In the genomic region with DNA sequence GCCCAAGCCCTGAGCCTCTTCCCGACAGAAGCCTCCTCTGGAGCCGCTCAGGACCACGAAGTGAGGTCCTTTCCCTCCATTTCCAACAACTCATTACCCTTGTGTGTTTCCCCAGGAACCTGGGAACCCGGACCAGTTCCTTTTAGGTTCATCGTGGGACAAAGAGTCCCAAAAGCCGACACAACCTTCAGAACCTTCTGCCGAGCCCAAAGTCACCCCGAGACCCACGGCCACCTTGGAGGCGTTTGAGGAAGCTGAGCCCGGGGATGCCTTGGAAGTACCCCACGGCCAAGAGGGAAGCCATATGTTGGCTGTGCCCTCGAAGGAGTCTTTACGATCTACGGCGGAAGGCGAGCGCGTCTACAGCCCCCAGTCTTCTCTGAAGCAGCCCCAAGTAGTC, we compare ENCODE assay signal across 9 mouse cellular contexts. TPM values are rescaled to one million over a fixed set of nuclear protein-coding genes. Genes with fewer than 3 reads are reported as not detected.
DNase-seq lines count a peak whose midpoint lies in the region; ATAC-seq and TF ChIP-seq lines count a peak whose summit lies in the region.
"Had no signal": no experiment of that assay in that cellular context is flagged by ENCODE, and none has a peak within 500 bp of the region (broad histone marks: within the 10 kb centered on the region; RNA-seq: fewer than 3 reads in every experiment).

No protein-coding gene starts in this region.

- H3K4me2 ChIP-seq in lung, embryonic 14.5 days = peak overlapping the region; percentile 82
- peak overlapping the region; percentile 88 for H3K4me2 ChIP-seq in intestine, postnatal 0 days (replicated peaks; ENCODE audit: low read depth)
- peak overlapping the region; percentile 38; the same call in 1 of the 2 replicates for H3K4me2 ChIP-seq in neural tube, embryonic 14.5 days (ENCODE audit: low read depth, low read length)

- DNase-seq in lung, embryonic 14.5 days = no peak
- DNase-seq in lung, adult 18-20 months = no peak
- DNase-seq in forebrain, embryonic 10.5 days (ENCODE audit: extremely low spot score, low spot score) = no peak
- no peak for DNase-seq in ovary, postnatal 36 days (ENCODE audit: low spot score)
- DNase-seq in left cerebral cortex, postnatal 25 days (ENCODE audit: low spot score in 2 of 2) = no peak
- no peak for DNase-seq in thymus, adult 2 months

- H3K4me3 ChIP-seq in lung, embryonic 14.5 days (ENCODE audit: low read depth, low read length) = peak overlapping the region; percentile 40
- H3K4me3 ChIP-seq in forebrain, embryonic 10.5 days = peak overlapping the region; percentile 45
- H3K4me3 ChIP-seq in intestine, postnatal 0 days (ENCODE audit: low read depth, low read length) = peak overlapping the region; percentile 52
- peak overlapping the region; percentile 24; the same call in 1 of the 2 replicates for H3K4me3 ChIP-seq in neural tube, embryonic 14.5 days (ENCODE audit: low read depth, low read length)
- H3K4me3 ChIP-seq in thymus, adult 2 months (ENCODE audit: control insufficient read depth, insufficient read depth, low read length) = no peak overlapping the region

- 10% methylated on average over 19 of the region's 19 CpGs for WGBS in lung, embryonic 14.5 days
- 5% methylated on average over 19 of the region's 19 CpGs for WGBS in forebrain, embryonic 10.5 days
- WGBS in intestine, postnatal 0 days = 22% methylated on average over 19 of the region's 19 CpGs
- WGBS in neural tube, embryonic 14.5 days = 7% methylated on average over 19 of the region's 19 CpGs
- 20% methylated on average over 19 of the region's 19 CpGs for WGBS in thymus, adult 2 months

- H3K36me3 ChIP-seq in lung, embryonic 14.5 days (ENCODE audit: insufficient read depth) = no peaks in the 10 kb centered on the region
- H3K36me3 ChIP-seq in forebrain, embryonic 10.5 days (replicated peaks) = no peaks in the 10 kb centered on the region
- no peaks in the 10 kb centered on the region for H3K36me3 ChIP-seq in intestine, postnatal 0 days (ENCODE audit: control insufficient read depth, insufficient read depth)
- no peaks in the 10 kb centered on the region for H3K36me3 ChIP-seq in neural tube, embryonic 14.5 days (ENCODE audit: control insufficient read depth, insufficient read depth, low read length)
- H3K36me3 ChIP-seq in thymus, adult 2 months (ENCODE audit: control insufficient read depth, insufficient read depth, low read length) = no peaks in the 10 kb centered on the region

- no peak for ATAC-seq in lung, embryonic 14.5 days (ENCODE audit: insufficient read depth)
- ATAC-seq in intestine, postnatal 0 days = no peak
- no peak for ATAC-seq in neural tube, embryonic 14.5 days (ENCODE audit: low read depth)

- intact Hi-C loops in left cerebral cortex, postnatal 25 days (cut with DNase I) = no loop called here

- TF ChIP-seq CTCF in lung, embryonic 14.5 days (IDR thresholded peaks at IDR 0.05; ENCODE audit: low read depth) = no peak
- no peak for TF ChIP-seq CTCF in intestine, postnatal 0 days (IDR thresholded peaks at IDR 0.05; ENCODE audit: low read depth)
- TF ChIP-seq CTCF in thymus, adult 2 months (IDR thresholded peaks at IDR 0.05; ENCODE audit: borderline replicate concordance, control insufficient read depth, extremely low read depth, insufficient read depth, low read length, poor library complexity) = no peak

- no peak overlapping the region for H3K27ac ChIP-seq in lung, embryonic 14.5 days (ENCODE audit: low read depth)
- peak overlapping the region; percentile 58; the same call in 1 of the 2 replicates for H3K27ac ChIP-seq in forebrain, embryonic 10.5 days
- no peak overlapping the region for H3K27ac ChIP-seq in intestine, postnatal 0 days (ENCODE audit: low read depth, low read length)
- no peak overlapping the region for H3K27ac ChIP-seq in neural tube, embryonic 14.5 days (ENCODE audit: low read depth, low read length)
- no peak overlapping the region for H3K27ac ChIP-seq in thymus, adult 2 months (ENCODE audit: control insufficient read depth, insufficient read depth, low read length)

- H3K9me3 ChIP-seq in lung, embryonic 14.5 days (ENCODE audit: low read depth, low read length) = no peaks in the 10 kb centered on the region
- no peaks in the 10 kb centered on the region for H3K9me3 ChIP-seq in forebrain, embryonic 10.5 days
- H3K9me3 ChIP-seq in intestine, postnatal 0 days (ENCODE audit: control insufficient read depth) = no peaks in the 10 kb centered on the region
- H3K9me3 ChIP-seq in neural tube, embryonic 14.5 days (ENCODE audit: control insufficient read depth, low read length) = no peaks in the 10 kb centered on the region

- peaks cover 10% of the 10 kb centered on the region; the same call in 1 of the 2 replicates for H3K4me1 ChIP-seq in lung, embryonic 14.5 days (ENCODE audit: insufficient read depth)
- peaks cover 35% of the 10 kb centered on the region for H3K4me1 ChIP-seq in forebrain, embryonic 10.5 days
- H3K4me1 ChIP-seq in intestine, postnatal 0 days (replicated peaks; ENCODE audit: control insufficient read depth, insufficient read depth, low read length) = 0 out of 2 replicates have a peak, but pooled peaks cover 12% of the 10 kb centered on the region
- H3K4me1 ChIP-seq in neural tube, embryonic 14.5 days (ENCODE audit: control insufficient read depth, insufficient read depth, low read length) = peaks cover 7% of the 10 kb centered on the region
- peaks cover 1% of the 10 kb centered on the region for H3K4me1 ChIP-seq in thymus, adult 2 months (replicated peaks; ENCODE audit: control insufficient read depth, insufficient read depth, low read length)

- H3K9ac ChIP-seq in lung, embryonic 14.5 days = peak overlapping the region; percentile 44
- H3K9ac ChIP-seq in intestine, postnatal 0 days (ENCODE audit: low read depth, low read length) = peak overlapping the region; percentile 45; the same call in 1 of the 2 replicates
- no peak overlapping the region for H3K9ac ChIP-seq in neural tube, embryonic 14.5 days (replicated peaks; ENCODE audit: low read depth, low read length)

- no peak for TF ChIP-seq POLR2A in thymus, adult 2 months (IDR thresholded peaks at IDR 0.05; ENCODE audit: control insufficient read depth, extremely low read depth, insufficient read depth, low read length, poor library complexity)

- H3K27me3 ChIP-seq in lung, embryonic 14.5 days (ENCODE audit: insufficient read depth, low read length) = peaks cover 28% of the 10 kb centered on the region
- H3K27me3 ChIP-seq in forebrain, embryonic 10.5 days (ENCODE audit: poor library complexity, severe bottlenecking) = peaks cover 38% of the 10 kb centered on the region
- peaks cover 13% of the 10 kb centered on the region; the same call in 1 of the 2 replicates for H3K27me3 ChIP-seq in intestine, postnatal 0 days (replicated peaks; ENCODE audit: control insufficient read depth, insufficient read depth, low read length)
- H3K27me3 ChIP-seq in neural tube, embryonic 14.5 days (ENCODE audit: control insufficient read depth, insufficient read depth, low read length) = peaks cover 24% of the 10 kb centered on the region
- H3K27me3 ChIP-seq in thymus, adult 2 months (ENCODE audit: control insufficient read depth, insufficient read depth, low read length) = peaks cover 9% of the 10 kb centered on the region; the same call in 1 of the 2 replicates

RNA-seq across cellular contexts. Expression of a gene that starts 4.3 kb away (rescaled TPM):
- 91.6 and 94.1 TPM in 2 replicates for polyA plus RNA-seq in lung, embryonic 14.5 days (2014; fragmentation: Nextera tagmentation; extraction: Ambion mirVana)
- 88.8 and 93.8 TPM in 2 replicates for polyA plus RNA-seq in forebrain, embryonic 10.5 days (2016; fragmentation: Nextera tagmentation; extraction: Ambion mirVana)
- 47.1 and 49.9 TPM in 2 replicates for polyA plus RNA-seq in intestine, postnatal 0 days (2015; fragmentation: Nextera tagmentation; extraction: Ambion mirVana)
- polyA plus RNA-seq in neural tube, embryonic 14.5 days (2014; fragmentation: Nextera tagmentation; extraction: Ambion mirVana) = 122 and 147 TPM in 2 replicates
- total RNA-seq in left cerebral cortex, postnatal 25 days (2021) = 100 to 1,000 TPM; 329 to 365 TPM
- 166 and 167 TPM in 2 replicates for polyA plus RNA-seq in thymus, adult 2 months (2012; rRNA removed)

RNA-seq across cellular contexts. Expression of a gene that starts 5.2 kb away (rescaled TPM):
- 0.96 and 1.3 TPM in 2 replicates for polyA plus RNA-seq in lung, embryonic 14.5 days (2014; fragmentation: Nextera tagmentation; extraction: Ambion mirVana)
- polyA plus RNA-seq in forebrain, embryonic 10.5 days (2016; fragmentation: Nextera tagmentation; extraction: Ambion mirVana) = 1.3 and 1.9 TPM in 2 replicates
- 0.60 and 1.0 TPM in 2 replicates for polyA plus RNA-seq in intestine, postnatal 0 days (2015; fragmentation: Nextera tagmentation; extraction: Ambion mirVana)
- 4.2 and 7.8 TPM in 2 replicates for polyA plus RNA-seq in neural tube, embryonic 14.5 days (2014; fragmentation: Nextera tagmentation; extraction: Ambion mirVana)
- 10 to 100 TPM; 28.8 to 30.2 TPM for total RNA-seq in left cerebral cortex, postnatal 25 days (2021)
- polyA plus RNA-seq in thymus, adult 2 months (2012; rRNA removed) = 0.19 and 0.38 TPM in 2 replicates
- total RNA-seq: common myeloid progenitor, adult 5-6 weeks had no signal

RNA-seq across cellular contexts. Expression of a gene that starts 5.2 kb away (rescaled TPM):
- 5.6 and 8.5 TPM in 2 replicates for polyA plus RNA-seq in lung, embryonic 14.5 days (2014; fragmentation: Nextera tagmentation; extraction: Ambion mirVana)
- polyA plus RNA-seq in forebrain, embryonic 10.5 days (2016; fragmentation: Nextera tagmentation; extraction: Ambion mirVana) = 13.9 and 14.7 TPM in 2 replicates
- 1.0 and 1.2 TPM in 2 replicates for polyA plus RNA-seq in intestine, postnatal 0 days (2015; fragmentation: Nextera tagmentation; extraction: Ambion mirVana)
- polyA plus RNA-seq in neural tube, embryonic 14.5 days (2014; fragmentation: Nextera tagmentation; extraction: Ambion mirVana) = 18.2 and 25.7 TPM in 2 replicates
- total RNA-seq in left cerebral cortex, postnatal 25 days (2021) = 10 to 100 TPM; 28.8 to 29.1 TPM
- polyA plus RNA-seq in thymus, adult 2 months (2012; rRNA removed) = 0.80 and 0.89 TPM in 2 replicates
- total RNA-seq: common myeloid progenitor, adult 5-6 weeks had no signal

RNA-seq across cellular contexts. Expression of a gene that starts 26.2 kb away (rescaled TPM):
- polyA plus RNA-seq in lung, embryonic 14.5 days (2014; fragmentation: Nextera tagmentation; extraction: Ambion mirVana) = 22.7 and 26.7 TPM in 2 replicates
- 32.1 and 32.7 TPM in 2 replicates for polyA plus RNA-seq in forebrain, embryonic 10.5 days (2016; fragmentation: Nextera tagmentation; extraction: Ambion mirVana)
- polyA plus RNA-seq in intestine, postnatal 0 days (2015; fragmentation: Nextera tagmentation; extraction: Ambion mirVana) = 19.7 and 21.1 TPM in 2 replicates
- polyA plus RNA-seq in neural tube, embryonic 14.5 days (2014; fragmentation: Nextera tagmentation; extraction: Ambion mirVana) = 6.3 and 8.8 TPM in 2 replicates
- total RNA-seq in left cerebral cortex, postnatal 25 days (2021) = 10 to 100 TPM; 51.2 to 76.8 TPM
- polyA plus RNA-seq in thymus, adult 2 months (2012; rRNA removed) = 40.5 and 41.3 TPM in 2 replicates

RNA-seq across cellular contexts. Expression of a gene that starts 36.2 kb away (rescaled TPM):
- 12.7 and 13.3 TPM in 2 replicates for polyA plus RNA-seq in lung, embryonic 14.5 days (2014; fragmentation: Nextera tagmentation; extraction: Ambion mirVana)
- polyA plus RNA-seq in forebrain, embryonic 10.5 days (2016; fragmentation: Nextera tagmentation; extraction: Ambion mirVana) = 17.5 and 19.2 TPM in 2 replicates
- 6.0 and 8.5 TPM in 2 replicates for polyA plus RNA-seq in intestine, postnatal 0 days (2015; fragmentation: Nextera tagmentation; extraction: Ambion mirVana)
- 13.5 and 14.3 TPM in 2 replicates for polyA plus RNA-seq in neural tube, embryonic 14.5 days (2014; fragmentation: Nextera tagmentation; extraction: Ambion mirVana)
- total RNA-seq in left cerebral cortex, postnatal 25 days (2021) = 10 to 100 TPM; 11.2 to 21.3 TPM
- 67.2 and 98.6 TPM in 2 replicates for polyA plus RNA-seq in thymus, adult 2 months (2012; rRNA removed)

Comparison
In these comparisons a context has a peak if more than half of its experiments do, and no peak if none do; other contexts are left out.
1. H3K4me2 ChIP-seq: peak in every context shown above with its lines; median percentile 88 in intestine, postnatal 0 days; 82 in lung, embryonic 14.5 days; 38 in neural tube, embryonic 14.5 days.